Mouse (Mus musculus): ENCODE results near the gene Prelid3b.

Prelid3b gene

DNA sequence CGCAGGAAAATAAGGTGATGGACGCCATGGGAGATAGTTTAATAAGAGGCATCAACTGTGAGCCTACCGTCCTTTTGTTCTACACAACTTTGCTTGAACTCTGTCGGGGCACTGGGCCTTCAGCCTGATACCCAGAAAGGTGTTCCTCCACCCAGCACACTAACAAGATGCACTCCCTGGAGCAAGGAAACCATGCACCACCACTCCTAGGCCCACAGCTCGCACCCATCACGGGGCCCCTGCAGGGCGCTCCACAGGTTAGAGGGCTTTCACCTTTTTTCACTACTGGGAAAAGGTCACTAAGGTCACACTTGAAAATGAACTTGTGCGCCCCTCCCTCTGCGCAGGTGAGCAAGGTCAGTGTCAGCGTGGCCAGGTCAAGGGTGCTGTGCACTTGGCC lies 9.5 kb downstream of the Prelid3b start:
- DNase-seq (ENCODE audit: low read depth, low spot score): no peak

DNA sequence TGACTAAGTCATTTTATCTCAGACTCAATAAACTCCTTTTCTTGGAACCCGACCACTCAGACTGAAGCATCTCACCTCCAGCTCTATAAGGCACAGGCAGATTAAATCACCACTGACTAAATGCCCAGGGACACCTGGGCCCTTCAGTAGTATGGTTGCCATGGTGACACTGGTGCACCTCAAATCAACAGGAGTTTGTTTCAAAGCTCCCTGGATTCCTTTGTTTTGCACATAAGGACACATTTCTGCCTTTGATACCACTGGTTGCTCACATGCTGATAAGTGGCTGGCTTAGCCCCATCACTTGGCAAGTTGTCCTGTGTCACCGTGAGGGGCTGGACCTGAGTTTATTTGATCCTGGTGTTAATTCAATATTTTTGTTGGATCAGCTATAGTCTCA lies 13.5 kb downstream of the Prelid3b start:
- DNase-seq (ENCODE audit: low read depth, low spot score): no peak

DNA sequence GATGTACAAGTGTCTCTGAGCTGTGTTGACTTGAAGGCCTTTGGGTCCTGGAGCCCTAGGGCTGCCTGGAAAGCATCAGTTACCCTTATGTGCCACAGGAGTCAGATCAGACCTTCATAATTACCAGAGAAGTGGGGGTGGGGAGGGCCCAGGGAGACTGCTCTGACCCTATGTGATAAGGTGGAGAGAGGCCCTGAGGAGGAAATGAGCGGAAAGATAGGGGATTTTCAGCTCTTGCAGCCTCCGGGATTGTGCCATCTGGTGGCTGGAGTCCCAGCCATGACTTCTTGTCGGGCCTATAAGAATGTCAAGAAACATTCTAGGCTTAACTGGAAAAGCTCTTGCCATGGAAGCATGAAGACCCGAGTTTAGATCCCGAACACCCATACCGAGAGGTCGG lies 19.2 kb downstream of the Prelid3b start:
- peak; percentile 12 for DNase-seq (ENCODE audit: low read depth, low spot score)

DNA sequence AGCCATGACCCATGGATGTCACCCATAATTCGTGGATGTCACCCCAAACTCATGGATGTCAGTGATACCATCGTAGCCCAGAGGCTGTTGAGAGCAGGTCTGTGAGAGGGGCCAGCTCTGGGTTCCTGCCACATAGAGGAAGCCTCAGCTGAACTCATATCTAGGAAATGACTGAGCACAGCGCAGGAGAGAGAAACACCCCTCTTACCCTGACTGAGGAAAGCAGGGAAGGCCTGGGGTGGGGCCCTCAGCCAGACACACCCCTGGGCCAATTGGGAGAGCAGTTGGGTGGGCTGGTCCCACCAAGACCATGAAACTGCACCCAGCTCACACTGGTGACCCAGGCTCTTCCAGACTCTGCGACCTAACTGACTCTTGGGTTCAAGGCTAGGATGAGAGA lies 22.5 kb downstream of the Prelid3b start, which contains the start of gene Tubb1:
Gene Tubb1 (plus strand): TSS at position 343 of the 400 bp plus-strand sequence.
- no peak for DNase-seq (ENCODE audit: low read depth, low spot score)

DNA sequence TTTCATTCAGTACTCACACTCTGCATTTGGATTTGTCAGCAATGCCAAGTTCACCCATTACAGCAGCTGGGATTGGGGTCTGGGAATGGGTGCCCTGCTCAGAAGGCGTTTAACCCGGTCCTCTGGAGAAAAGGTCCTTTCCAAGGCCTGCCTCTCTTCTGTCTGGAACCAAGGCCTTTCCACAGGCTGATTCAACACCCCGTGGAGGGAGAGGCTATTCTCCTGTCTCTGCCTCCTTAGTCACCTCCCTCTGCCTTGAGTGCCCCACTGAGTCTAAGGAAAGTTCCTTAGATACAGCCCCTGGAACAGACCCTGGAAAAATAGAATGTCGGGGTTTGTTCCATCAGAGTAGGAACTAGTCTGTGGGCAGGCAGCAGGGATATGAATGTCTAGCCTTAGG lies 24.5 kb downstream of the Prelid3b start:
- no peak for DNase-seq (ENCODE audit: low read depth, low spot score)

DNA sequence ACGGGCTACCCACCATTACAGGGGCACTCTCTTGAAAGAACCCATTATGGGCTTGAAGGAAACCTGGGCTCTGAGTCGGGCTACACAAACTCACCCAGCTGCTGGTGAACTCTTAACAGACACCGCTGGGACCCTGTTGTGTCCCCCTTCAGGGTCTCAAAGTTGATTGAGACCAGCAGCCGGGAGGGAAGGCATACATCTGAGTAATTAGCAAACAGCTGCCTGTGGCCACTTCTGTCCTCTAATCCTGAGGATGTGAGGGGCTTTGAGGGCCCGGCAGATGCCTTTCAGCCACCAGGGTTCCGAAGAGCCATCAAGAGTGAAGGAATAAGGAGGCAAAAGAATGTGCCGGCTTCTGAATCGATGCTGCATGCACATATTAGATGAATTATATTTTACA lies 26.0 kb downstream of the Prelid3b start:
- DNase-seq (ENCODE audit: low read depth, low spot score): no peak

DNA sequence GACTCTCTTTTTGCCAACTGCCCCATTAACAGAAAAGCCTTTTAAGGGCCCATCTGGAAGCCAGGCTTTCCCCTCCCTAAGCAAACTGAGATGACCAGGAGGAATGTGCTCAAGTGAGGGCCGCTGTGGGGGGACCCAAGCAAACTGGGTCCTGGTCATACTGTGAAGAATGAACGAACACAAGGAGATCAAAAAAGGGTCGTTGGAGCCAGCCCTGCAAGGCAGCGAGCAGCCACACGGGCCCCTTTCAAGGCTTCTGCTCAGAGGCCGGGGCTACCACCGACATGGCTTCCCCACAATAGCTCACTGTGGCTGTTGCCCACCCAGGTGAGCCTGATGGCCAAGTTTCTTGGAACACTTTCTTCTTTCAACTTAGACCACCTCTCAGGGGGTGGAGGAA lies 26.4 kb downstream of the Prelid3b start:
- DNase-seq (ENCODE audit: low read depth, low spot score): no peak

DNA sequence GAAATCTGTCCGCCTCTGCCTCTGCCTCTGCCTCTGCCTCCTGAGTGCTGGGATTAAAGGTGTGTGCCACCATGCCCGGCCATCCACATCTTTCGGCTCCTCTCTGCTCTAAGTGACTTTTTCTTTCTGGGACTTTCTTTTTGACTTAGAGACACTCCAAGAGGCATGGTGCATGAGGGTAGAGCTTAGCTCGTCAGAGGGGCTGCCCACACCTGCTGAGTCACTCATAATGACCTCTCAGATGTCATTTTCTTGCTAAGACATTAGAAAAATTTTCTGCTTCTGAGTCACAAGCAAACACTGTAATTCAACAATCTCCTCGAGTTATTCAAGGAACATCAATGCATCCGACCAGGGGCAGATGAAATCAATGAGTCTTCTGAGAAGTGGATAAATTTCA lies 27.9 kb downstream of the Prelid3b start:
- no peak for DNase-seq (ENCODE audit: low read depth, low spot score)

DNA sequence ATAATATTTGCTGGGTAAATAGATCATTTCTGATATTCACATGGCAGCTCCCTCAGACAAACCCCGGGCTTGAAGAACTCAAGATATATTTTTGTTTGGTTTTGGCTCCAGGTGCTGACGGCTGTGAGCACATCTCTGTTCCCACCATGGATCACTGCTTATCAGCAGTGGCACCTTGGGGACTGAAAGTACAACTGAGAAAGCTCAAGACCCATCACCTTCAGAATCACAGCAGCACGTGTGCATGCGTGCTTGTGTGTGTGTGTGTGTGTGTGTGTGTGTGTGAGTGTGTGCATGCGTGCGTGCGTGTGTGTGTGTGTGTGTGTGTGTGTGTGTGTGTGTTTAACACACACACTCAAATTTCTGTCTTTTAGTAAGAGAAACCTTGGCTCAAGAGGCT lies 28.5 kb downstream of the Prelid3b start:
- DNase-seq (ENCODE audit: low read depth, low spot score): no peak

DNA sequence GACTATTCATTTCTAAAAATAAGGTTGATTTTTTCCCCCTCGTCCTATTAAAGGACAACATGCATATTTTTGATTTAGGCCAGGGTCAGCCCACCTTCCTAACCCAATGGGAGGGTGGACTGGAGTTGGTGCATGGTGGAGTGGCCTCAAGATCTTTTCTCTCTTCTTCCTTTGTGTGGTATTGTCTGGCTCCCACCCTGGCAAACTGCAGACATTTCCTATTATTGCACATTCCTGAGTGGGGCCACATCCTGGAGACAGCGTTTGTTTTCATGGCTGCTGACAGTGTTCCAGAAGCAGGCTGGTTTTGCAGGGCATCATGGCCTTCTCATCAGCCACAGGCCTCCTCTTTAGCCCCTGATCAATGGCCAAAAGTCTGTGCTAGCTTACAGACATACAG lies 29.8 kb downstream of the Prelid3b start:
- DNase-seq (ENCODE audit: low read depth, low spot score): no peak

DNA sequence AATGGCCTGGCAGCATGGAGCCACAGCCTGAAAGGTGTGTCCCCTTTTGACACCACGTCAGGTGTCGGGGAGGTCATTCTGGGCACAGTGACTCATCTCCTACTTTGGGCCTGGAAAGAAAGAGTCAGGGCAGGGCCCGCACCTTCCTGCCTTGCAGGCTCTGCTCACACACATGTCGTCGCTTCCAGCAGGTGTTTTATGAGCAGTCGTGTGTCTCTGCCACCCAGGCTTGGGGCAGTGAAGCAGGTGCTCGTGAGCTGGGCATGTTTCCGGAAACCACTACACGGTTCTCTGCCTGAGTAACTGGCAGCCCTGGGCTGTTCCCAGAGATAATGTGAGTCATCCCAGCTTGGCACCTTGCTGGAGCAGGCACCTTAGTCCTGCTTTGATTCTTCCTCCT lies 30.4 kb downstream of the Prelid3b start:
- peak; percentile 10 for DNase-seq (ENCODE audit: low read depth, low spot score)

DNA sequence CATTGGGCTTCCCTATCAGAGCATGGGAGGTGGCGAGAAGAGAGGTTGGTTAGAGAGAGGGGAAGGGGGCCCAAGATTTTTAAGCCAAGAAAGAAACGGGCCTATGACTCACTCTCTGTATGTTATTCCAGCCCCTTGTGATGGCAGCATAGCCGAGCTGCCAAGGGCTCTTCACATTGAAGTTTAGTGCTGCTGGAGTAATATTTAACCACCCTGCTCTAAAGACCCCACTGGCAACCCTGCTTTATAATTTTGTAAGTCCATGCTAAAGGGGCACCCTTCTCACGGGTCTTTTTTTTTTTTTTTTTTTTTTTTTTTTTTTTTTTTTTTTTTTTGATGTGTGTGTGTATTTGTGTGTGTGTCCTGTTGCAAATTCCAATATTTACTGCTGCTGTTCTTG lies 31.0 kb downstream of the Prelid3b start:
- no peak for DNase-seq (ENCODE audit: low read depth, low spot score)

DNA sequence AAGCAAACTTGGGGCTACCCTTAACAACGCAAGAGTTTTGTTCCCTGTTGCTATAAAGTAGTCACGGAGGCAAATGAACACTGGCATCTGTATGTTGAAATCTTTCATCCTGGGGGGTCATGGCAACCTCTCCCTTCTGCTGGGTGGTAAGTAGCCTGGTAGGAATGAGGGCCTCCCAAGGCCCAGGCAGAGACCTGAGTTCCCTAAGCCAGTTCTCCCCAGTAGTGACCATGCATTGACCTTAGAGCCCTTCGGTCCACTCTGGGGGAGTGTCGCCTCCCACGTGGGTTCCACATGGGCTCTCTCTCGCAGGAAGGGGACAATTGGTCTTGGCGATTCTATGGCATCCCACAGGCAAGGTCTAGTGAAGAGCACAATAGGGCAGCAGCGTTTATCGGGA lies 32.9 kb downstream of the Prelid3b start:
- DNase-seq (ENCODE audit: low read depth, low spot score): no peak

DNA sequence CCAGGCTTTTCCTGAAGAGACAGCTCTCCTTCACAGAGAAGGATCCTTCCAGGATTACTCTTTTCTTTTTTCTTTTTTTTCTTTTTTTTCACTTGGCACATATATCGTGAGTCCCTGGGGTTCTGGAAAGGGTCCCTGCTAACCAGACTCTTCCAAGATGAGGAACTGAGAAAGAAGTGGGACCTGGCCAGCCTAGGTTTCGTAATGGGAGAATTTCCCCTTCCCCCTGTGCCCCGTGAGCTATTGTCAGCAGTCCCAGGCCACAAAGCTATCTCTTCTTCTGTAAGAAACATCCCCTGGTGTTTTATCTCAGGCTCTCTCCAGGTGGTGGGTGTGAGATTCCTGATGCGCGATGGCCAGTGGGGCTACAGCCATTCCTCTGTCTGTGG lies 33.4 kb downstream of the Prelid3b start:
- peak; percentile 34 for DNase-seq (ENCODE audit: low read depth, low spot score)

DNA sequence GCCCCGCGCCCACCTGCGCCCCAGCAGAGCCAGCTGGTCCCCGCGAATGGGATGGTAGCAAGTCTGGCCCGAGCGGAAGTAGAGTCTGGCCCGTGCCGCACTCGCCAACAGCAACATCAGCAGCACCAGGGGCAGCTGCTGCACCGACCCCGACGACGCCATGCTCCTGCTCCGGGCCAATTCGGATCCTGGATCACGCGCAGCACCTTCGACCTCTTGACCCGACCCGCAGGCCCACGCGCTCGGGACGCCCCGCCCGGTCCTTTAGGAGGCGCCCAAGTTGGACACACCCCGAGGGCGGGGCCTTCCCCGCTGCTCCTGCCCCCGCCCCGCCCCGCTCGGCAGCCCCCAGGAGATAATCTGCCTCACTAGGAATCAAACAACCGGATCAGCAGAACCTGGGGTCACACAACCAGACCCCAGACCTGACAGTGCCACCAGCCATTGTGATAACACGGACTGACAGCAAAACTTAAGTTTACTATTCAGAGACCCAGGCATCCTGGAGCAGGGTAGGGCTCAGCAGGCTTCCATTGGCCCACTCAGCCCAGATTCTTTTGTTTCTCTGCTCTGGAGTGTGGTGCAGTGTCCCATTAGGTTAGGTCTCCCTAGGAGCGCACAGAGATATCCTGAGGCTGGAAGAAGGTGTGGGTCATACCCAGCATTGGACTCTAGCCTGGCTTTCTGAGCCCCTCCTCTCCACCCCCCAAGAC lies 34.0 kb downstream of the Prelid3b start, which contains the start of gene Ctsz:
Gene Ctsz (minus strand): TSS at position 303 of the 713 bp plus-strand sequence.
- DNase-seq (ENCODE audit: low read depth, low spot score): peak; percentile 61

DNA sequence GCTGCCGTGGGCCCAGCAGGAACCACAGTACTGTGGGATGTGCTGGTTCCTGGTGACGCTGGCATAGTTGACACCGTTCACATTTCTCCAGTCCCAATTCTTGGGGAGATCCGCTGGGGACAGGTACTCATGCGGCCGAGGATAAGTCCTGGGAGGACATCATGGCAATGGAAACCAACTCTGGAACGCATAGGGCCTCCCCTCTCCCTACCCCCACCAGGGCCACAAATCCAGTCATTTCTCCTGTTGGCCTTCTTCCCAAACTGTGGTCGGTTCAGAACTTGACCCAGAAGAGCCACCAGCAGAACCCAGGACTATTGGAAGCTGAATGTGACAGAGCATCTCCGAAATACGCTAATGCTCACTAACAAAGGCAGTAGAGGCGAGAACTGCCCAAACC lies 34.7 kb downstream of the Prelid3b start:
- no peak for DNase-seq (ENCODE audit: low read depth, low spot score)

DNA sequence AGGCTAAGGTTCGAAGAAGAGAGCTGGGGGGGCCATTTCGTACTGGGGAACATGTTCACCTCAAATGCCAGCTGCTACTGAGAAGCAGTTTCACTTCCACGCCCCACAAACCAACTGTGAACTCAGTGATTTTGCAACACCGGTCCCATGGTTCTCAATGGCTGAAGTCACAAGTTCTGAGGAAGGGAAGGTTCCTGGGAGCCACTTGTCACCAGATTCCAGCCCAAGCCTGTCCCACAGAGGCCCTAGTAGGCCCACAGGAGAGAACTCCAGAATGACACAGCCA lies 35.2 kb downstream of the Prelid3b start:
- peak; percentile 59 for DNase-seq (ENCODE audit: low read depth, low spot score)

DNA sequence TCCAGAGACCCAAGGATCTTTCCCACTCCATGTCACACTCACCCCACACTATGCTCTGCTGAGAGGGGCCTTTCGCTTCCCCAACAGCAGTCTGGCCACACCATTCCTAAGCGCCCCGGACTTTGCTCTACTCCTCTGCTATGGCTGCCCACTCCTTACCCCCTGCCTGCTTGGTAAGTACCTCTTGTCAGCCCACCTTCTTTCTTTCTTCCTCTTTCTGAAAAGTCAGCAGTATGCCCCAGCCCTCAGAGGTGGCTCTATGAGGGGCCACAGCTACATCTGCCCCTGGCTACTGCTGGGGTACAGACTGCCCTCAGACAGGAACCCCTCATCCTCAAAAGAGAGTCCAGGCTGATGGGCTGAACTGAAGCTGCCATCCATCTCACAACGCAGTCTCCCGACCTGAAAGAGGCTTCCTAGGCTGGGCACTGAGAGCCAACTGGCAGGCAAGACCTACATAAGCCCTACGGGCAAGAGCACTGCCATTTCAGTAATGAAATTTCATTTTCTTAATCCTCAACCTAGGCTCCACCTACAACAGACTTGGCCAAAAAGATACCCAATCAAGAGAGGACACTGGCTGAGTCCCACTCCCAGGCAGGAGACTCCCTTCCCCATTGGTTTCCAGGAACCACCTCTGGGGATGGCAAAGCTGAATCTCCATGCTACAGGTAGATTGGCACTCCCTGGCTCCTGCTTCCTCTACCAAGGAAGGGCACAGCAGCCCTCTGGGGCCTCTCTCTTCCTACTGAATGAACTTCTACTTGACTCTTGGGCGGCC lies 35.8 kb downstream of the Prelid3b start:
- DNase-seq (ENCODE audit: low read depth, low spot score): no peak

DNA sequence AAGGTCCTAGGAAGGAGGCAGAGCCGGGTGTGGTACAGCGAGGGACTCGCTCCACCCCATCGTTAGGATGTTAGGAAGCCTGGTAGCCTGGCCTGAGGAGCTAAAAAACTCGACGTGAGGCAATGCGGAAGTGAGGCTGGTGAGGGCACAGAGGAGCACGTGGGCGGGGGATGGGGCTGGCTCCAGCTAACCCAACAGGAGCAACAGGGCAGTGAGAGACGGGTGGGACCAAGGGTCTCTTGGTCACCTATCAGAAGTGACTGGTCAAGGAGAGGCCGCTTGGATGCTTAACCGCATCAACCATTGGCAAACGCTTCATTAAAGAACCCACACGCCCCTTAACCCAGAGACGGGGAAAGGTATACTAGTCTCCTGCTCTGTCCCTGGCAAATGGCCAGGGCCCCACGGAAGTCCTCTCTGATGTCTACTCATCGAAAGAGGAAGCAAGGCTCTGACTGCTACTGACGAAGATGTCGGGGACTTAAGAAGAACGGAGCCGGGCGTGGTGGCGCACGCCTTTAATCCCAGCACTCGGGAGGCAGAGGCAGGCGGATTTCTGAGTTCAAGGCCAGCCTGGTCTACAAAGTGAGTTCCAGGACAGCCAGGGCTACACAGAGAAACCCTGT lies 36.7 kb downstream of the Prelid3b start:
- DNase-seq (ENCODE audit: low read depth, low spot score): peak; percentile 42

DNA sequence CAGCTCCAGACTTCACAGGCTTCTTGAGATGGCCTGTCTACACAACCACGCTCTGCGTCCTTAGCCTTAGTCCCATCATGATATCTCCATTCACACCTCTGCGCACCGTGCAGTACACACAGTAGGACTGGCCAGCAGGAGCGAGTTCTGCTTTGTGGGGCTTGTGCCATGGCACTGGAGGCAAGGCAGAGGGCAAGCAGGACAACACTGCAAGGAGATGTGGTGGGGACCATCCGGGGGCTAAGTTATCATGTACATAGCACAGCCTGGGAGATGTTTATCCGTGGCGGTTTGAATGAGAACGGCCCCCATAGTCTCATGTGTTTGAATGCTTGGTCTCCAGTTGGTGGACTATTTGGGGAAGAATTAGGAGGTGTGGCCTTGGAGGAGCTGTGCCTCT lies 37.9 kb downstream of the Prelid3b start:
- DNase-seq (ENCODE audit: low read depth, low spot score): no peak

DNA sequence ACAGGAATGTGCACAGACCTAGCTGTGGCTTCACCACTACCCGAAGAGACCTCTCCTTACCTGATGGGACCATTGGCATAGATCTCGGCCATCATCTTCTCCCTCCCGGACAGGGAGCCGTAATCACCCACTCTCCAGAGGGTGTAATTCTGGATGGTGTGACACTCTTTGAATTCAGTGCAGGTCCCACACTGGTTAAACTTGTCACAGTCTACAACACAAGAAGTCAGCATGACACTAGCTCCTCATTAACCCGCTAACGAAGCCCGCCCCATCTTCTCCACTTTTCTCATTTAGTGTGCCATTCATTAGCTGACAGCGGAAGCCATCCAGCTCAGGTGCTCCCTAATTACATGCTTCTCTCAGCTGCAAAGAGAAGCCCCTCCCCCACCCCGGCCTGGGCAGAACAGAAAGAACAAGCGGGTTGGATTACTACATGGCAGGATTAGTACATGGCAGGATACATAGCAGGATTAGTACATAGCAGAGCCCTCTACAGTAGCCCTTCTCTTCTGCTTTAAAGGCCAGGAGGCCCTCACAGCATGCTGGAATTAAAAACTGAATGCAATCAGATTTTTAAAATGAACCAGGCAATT lies 43.8 kb downstream of the Prelid3b start:
- DNase-seq (ENCODE audit: low read depth, low spot score): peak; percentile 11

DNA sequence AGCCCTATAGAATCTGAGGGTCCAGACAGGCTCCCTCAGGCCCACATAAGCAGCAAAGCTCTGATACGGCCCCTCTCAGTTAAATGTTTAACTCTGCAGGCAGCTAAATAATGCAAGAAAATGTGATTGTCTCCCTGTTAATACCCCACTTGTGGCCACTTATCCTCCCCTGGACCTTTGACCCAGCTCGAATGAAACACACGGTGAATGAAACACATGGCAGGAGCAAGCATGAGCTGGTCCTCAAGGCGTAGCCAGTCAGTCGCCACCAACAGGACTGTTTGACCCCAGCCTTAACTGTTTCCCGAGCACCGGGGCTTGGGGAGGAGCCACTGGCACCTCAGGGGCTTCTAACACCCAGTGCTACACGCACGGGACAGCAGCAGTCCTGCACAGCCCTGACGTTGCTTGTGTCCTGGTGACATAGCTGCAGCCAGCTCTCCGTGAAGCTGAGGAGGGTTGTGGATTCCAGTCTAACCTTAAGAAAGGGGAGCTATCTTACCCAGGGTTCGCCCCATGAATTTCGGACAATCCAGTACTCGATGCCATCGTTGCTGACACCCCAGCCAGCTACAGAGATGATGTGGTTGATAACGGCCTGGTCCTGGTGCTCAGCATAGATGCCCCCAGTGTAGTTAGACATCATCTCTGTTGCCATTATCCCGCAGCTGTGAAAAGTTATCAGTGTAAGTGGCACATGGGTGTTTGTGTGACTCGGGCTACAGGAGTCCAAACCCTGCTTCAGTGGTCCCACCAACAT lies 44.6 kb downstream of the Prelid3b start:
- DNase-seq (ENCODE audit: low read depth, low spot score): no peak

Data from brain, adult 2 months (tissue).